Mouse (Mus musculus) forebrain, embryonic 12.5 days (tissue): ENCODE measurements at regions not wholly inside any gene's neighbourhood (a gene's known extent, or its start where the extent isn't known, plus 50 kb on each side); places are given as distances from the start of the nearest gene placed in this dataset.

Source experiments
- ATAC-seq: fragments of 200-750 bp; cut with Nextera tagmentation; 2 replicates; pipeline ENCODE4 v1.8.0; 2017; ENCODE audit warnings: moderate TSS enrichment; ENCODE audit not compliant: low FRiP score
- H3K27ac ChIP-seq: fragments of 300-500 bp; sonication (generic); 2 replicates; pipeline ENCODE4 v1.5.1; 2016; ENCODE audit warnings: mild to moderate bottlenecking
- H3K27me3 ChIP-seq: fragments of 300-500 bp; sonication (generic); 2 replicates; pipeline ENCODE4 v1.6.1; 2016; ENCODE audit warnings: mild to moderate bottlenecking
- H3K36me3 ChIP-seq: fragments of 300-500 bp; sonication (generic); replicated peaks from 2 replicates; pipeline ENCODE4 v1.6.1; 2016; ENCODE audit warnings: mild to moderate bottlenecking
- H3K4me1 ChIP-seq: fragments of 300-500 bp; sonication (generic); 2 replicates; pipeline ENCODE4 v1.6.1; 2016
- H3K4me2 ChIP-seq: fragments of 300-500 bp; sonication (generic); 2 replicates; pipeline ENCODE4 v1.6.1; 2016; ENCODE audit warnings: mild to moderate bottlenecking, moderate library complexity
- H3K4me3 ChIP-seq: fragments of 300-500 bp; sonication (generic); replicated peaks from 2 replicates; pipeline ENCODE4 v1.5.1; 2016; ENCODE audit warnings: mild to moderate bottlenecking
- H3K9ac ChIP-seq: fragments of 300-500 bp; sonication (generic); 2 replicates; pipeline ENCODE4 v1.6.1; 2016; ENCODE audit warnings: mild to moderate bottlenecking
- H3K9me3 ChIP-seq: fragments of 300-500 bp; sonication (generic); 2 replicates; pipeline ENCODE4 v1.6.1; 2016
- WGBS: fragments of 180-500 bp; shearing (Covaris S2); methylation state at CpG from one replicate; pipeline ENCODE4 v1.1.7; 2016; 5-methylcytosine and 5-hydroxymethylcytosine counted together

- Histone ChIP-seq H3K9ac (no peak overlapping the region), H3K9me3 (no peaks in the 10 kb centered on the region), H3K4me2 (no peak overlapping the region), H3K4me1 (no peaks in the 10 kb centered on the region), H3K36me3 (no peaks in the 10 kb centered on the region), H3K27ac (no peak overlapping the region), H3K4me3 (no peak overlapping the region), H3K27me3 (no peaks in the 10 kb centered on the region)
- WGBS, result 82% methylated on average over 1 of the region's 1 CpGs
- ATAC-seq, result no peak
Measured at GRCm38 (mm10) chr16:77695443-77695842, 93.5 kb upstream of the Gm11146 start.

GRCm38 (mm10) chr16:77687056-77687839 is 85.4 kb upstream of the Gm11146 start:
- no peaks in the 10 kb centered on the region for H3K36me3 ChIP-seq
- H3K4me3 ChIP-seq, result no peak overlapping the region
- peaks cover 12% of the 10 kb centered on the region for H3K4me1 ChIP-seq
- H3K9ac ChIP-seq, result no peak overlapping the region
- no peak overlapping the region for H3K4me2 ChIP-seq
- H3K9me3 ChIP-seq, result no peaks in the 10 kb centered on the region
- H3K27ac ChIP-seq, result no peak overlapping the region
- H3K27me3 ChIP-seq, result no peaks in the 10 kb centered on the region
- WGBS, result 92% methylated on average over 4 of the region's 4 CpGs
- ATAC-seq, result no peak

DNA sequence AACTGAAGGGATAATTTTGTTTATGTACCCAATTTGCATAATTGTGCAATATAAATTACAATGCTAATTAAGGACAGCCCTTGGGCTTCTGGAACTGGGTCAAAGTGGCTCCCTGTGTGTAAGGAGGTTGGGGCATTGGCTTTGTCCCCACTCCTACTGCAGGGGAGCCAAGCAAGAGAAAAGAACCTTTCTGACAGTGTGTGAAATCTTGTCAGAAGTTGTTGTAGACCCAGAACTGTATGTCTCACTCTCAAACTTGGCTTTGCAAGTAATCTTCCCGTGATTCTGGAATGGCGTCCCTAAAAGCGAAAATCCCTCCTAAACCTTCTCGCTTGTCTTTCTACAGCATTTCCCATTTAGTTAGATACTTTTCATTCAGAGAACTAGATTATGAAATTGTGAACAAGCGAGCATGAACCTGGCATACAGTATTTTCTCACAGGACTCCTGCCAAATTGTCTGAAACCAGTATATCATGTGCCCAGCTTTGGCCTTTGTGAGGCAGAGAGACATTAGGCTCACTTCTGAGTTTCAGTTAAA is 83.8 kb upstream of the Gm11146 start:
- H3K27me3 ChIP-seq, result no peaks in the 10 kb centered on the region
- WGBS, result 73% methylated on average over 5 of the region's 5 CpGs
- H3K4me3 ChIP-seq, result no peak overlapping the region
- H3K27ac ChIP-seq, result peak overlapping the region; percentile 50
- H3K4me2 ChIP-seq, result no peak overlapping the region
- H3K9ac ChIP-seq, result no peak overlapping the region
- ATAC-seq, result peak; percentile 78; the same call in 1 of the 2 replicates
- no peaks in the 10 kb centered on the region for H3K9me3 ChIP-seq
- peaks cover 12% of the 10 kb centered on the region for H3K4me1 ChIP-seq
- no peaks in the 10 kb centered on the region for H3K36me3 ChIP-seq

- 90% methylated on average over 2 of the region's 2 CpGs for WGBS
- ATAC-seq, result no peak
- no peaks in the 10 kb centered on the region for H3K9me3 ChIP-seq
- no peak overlapping the region for H3K27ac ChIP-seq
- H3K36me3 ChIP-seq, result no peaks in the 10 kb centered on the region
- H3K27me3 ChIP-seq, result no peaks in the 10 kb centered on the region
- no peak overlapping the region for H3K9ac ChIP-seq
- H3K4me2 ChIP-seq, result no peak overlapping the region
- H3K4me1 ChIP-seq, result peaks cover 12% of the 10 kb centered on the region
- no peak overlapping the region for H3K4me3 ChIP-seq
Measured at GRCm38 (mm10) chr16:77684521-77684920, 82.6 kb upstream of the Gm11146 start.

DNA sequence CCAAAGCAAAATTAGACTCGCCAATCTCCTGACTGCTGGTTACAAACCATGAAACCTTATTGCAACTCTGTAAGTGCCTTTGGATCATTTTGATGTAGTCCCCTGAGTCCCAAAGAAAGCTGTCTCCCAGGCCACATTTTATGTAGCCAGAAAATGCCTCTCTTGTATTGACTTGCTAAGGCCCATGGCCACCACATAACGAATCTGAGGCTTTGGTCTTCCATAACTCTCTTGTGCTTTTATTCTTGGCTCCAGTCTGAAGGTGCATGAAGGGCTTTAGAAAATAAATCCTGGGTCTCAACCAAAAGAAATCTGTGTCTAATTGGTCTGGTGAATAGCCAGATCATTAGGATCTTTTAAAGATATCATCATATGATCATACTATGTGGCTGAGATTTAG is 77.3 kb upstream of the Gm11146 start:
- ATAC-seq, result no peak
- 70% methylated on average over 2 of the region's 2 CpGs for WGBS

GRCm38 (mm10) chr16:77676805-77677204 is 74.9 kb upstream of the Gm11146 start:
- ATAC-seq, result no peak
- H3K9ac ChIP-seq, result no peak overlapping the region
- H3K36me3 ChIP-seq, result no peaks in the 10 kb centered on the region
- WGBS, result 73% methylated on average over 2 of the region's 2 CpGs
- no peak overlapping the region for H3K4me2 ChIP-seq
- H3K4me1 ChIP-seq, result peaks cover 2% of the 10 kb centered on the region; the same call in 1 of the 2 replicates
- H3K27me3 ChIP-seq, result no peaks in the 10 kb centered on the region
- no peak overlapping the region for H3K4me3 ChIP-seq
- H3K9me3 ChIP-seq, result no peaks in the 10 kb centered on the region
- no peak overlapping the region for H3K27ac ChIP-seq

More for the DNA sequence above, 77.3 kb upstream of the Gm11146 start:
- Histone ChIP-seq H3K27me3 (no peaks in the 10 kb centered on the region), H3K36me3 (no peaks in the 10 kb centered on the region), H3K4me3 (no peak overlapping the region), H3K4me2 (no peak overlapping the region), H3K27ac (no peak overlapping the region), H3K4me1 (peaks cover 2% of the 10 kb centered on the region; the same call in 1 of the 2 replicates), H3K9ac (no peak overlapping the region), H3K9me3 (no peaks in the 10 kb centered on the region)

DNA sequence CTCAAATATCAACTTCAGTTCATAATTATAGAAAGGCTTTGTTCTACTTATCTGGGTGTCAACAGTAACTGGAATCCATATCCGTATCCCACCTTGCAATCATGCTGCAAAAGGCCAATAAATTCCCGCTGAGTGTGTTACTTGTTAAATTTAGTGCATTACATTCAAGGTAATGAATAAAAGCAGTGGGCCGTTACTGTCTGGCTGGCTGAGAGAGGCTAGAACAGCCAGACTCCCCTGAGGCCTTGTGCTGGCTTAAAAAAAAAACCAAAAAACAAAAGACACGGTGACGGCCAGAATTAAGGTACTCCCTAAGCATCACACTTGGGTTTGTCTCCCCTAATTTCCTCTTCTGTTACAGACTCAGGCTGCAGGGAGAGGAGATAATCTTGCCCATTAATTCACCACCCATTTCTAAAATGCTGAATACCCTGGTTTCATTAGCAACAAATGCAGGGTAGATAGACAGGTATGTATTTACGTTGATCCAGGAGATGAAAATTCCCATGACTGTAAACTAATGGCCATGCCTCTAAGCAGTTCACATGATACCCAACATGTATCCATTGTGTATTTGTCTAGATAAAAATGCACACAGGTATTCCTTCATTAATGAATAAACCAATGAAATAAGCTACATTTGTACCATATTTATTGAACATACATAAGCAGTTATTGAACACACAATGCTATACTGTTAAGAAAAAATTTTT is 74.1 kb upstream of the Gm11146 start:
- no peak for ATAC-seq
- Histone ChIP-seq H3K9me3 (no peaks in the 10 kb centered on the region), H3K27me3 (no peaks in the 10 kb centered on the region), H3K27ac (0 out of 2 replicates have a peak overlapping the region, but pooled peaks have one; percentile 42), H3K36me3 (no peaks in the 10 kb centered on the region), H3K4me3 (no peak overlapping the region), H3K9ac (no peak overlapping the region), H3K4me1 (peaks cover 2% of the 10 kb centered on the region; the same call in 1 of the 2 replicates), H3K4me2 (no peak overlapping the region)
- 47% methylated on average over 6 of the region's 6 CpGs for WGBS

DNA sequence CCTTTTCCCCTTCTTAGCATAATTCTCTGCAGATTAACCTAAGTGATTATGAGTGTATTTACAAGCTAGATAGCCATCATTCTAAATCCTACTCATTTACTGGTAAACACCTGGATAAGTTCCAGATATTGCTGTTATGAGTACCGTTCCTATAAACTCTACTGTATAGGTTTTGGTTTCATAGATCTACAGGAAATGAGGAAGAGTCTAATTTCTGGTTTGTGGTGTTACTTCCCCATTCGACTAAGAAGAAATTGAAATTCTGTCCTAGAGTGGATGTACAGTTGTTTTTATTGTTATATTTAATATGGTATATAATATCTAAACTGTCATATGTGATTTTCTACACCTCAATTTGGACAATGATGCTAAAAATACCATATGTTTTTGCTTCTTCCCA is 69.4 kb upstream of the Gm11146 start:
- H3K9ac ChIP-seq, result no peak overlapping the region
- peaks cover 3% of the 10 kb centered on the region for H3K36me3 ChIP-seq
- no peaks in the 10 kb centered on the region for H3K4me1 ChIP-seq
- ATAC-seq, result no peak
- WGBS, result 87% methylated on average over 2 of the region's 2 CpGs
- H3K27me3 ChIP-seq, result no peaks in the 10 kb centered on the region
- no peak overlapping the region for H3K4me2 ChIP-seq
- no peak overlapping the region for H3K4me3 ChIP-seq
- no peaks in the 10 kb centered on the region for H3K9me3 ChIP-seq
- no peak overlapping the region for H3K27ac ChIP-seq

GRCm38 (mm10) chr16:77665781-77666180 is 63.9 kb upstream of the Gm11146 start:
- Histone ChIP-seq H3K9ac (no peak overlapping the region), H3K4me1 (peaks cover 14% of the 10 kb centered on the region), H3K9me3 (no peaks in the 10 kb centered on the region), H3K4me3 (no peak overlapping the region), H3K36me3 (peaks cover 3% of the 10 kb centered on the region), H3K27ac (no peak overlapping the region), H3K4me2 (no peak overlapping the region), H3K27me3 (no peaks in the 10 kb centered on the region)
- 64% methylated on average over 4 of the region's 4 CpGs for WGBS
- ATAC-seq, result no peak

DNA sequence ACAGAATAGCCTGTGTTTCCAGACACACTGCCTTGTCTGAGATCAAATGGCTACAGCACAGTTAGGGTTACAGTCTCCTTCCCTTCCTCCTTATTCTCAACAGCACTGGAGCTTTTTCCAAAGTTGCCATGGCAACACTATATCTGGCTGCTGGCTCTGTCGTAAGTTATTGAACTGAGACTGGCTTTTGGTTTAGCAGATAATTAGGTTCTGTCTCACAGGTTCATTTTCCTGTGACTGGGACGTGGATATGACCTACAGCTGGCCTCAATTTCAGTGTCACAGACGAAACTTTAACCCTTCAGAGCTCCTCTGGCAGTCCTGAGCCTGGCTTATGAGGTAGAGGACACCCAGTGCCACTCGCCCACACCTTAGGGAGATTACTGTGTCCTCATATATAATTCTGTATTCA is 60.2 kb upstream of the Gm11146 start:
- Histone ChIP-seq H3K4me2 (no peak overlapping the region), H3K27me3 (no peaks in the 10 kb centered on the region), H3K9ac (no peak overlapping the region), H3K4me3 (no peak overlapping the region), H3K36me3 (no peaks in the 10 kb centered on the region), H3K4me1 (peaks cover 14% of the 10 kb centered on the region), H3K27ac (peak overlapping the region; percentile 73), H3K9me3 (no peaks in the 10 kb centered on the region)
- WGBS, result 12% methylated on average over 4 of the region's 4 CpGs
- peak; percentile 91 for ATAC-seq

DNA sequence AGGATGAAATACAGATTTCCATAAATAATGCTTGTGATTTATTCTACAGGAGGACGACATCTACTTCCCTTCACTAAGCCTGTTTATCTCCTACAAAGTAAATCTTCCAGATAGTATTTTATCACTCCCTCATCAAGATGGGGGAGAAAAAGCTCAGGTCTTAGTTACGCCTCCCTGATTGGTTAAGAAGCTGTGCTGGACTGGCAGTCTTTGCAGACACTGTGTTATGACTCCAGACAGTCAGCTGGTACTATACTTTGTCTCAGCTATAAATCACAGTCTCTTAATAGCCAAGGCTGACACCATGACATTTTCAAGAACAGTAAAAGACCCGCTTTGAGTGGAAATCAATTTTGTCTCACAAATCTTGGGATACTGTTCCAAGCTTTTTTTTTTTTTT is 51.4 kb upstream of the Gm11146 start:
- Histone ChIP-seq H3K9me3 (no peaks in the 10 kb centered on the region), H3K36me3 (no peaks in the 10 kb centered on the region), H3K27me3 (no peaks in the 10 kb centered on the region), H3K4me2 (no peak overlapping the region), H3K4me3 (no peak overlapping the region), H3K9ac (no peak overlapping the region), H3K4me1 (peaks cover 9% of the 10 kb centered on the region), H3K27ac (no peak overlapping the region)
- 0 out of 2 replicates have a peak, but pooled peaks have one; percentile 31 for ATAC-seq
- 84% methylated on average over 3 of the region's 3 CpGs for WGBS
